Mouse (Mus musculus) right cerebral cortex, postnatal 25 days (tissue): ENCODE data around the gene Arhgap24.

Source experiments
- DNase-seq: peaks from one replicate; pipeline ENCODE4 v3.0.0; 2022

The Arhgap24 gene

DNA sequence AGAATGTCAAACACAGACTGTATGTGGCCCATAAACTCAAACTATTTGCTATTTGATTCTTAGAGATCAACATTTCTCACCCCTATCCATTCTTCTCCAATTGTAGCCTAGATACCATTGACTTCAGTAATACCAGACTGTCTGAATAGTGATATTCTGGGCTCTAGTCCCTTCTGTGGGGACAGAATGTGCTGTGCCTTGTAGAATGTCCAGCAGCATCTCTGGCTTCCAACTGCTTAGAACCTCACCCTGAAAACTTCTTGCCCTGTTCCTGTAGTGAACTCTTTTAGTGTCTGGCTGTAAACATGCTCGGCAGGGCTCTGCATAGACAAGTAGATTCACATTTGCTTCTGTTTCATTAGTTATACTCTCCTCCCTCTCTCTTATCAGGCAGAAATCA lies 110.2 kb downstream of the Arhgap24 start:
- DNase-seq, result no peak

DNA sequence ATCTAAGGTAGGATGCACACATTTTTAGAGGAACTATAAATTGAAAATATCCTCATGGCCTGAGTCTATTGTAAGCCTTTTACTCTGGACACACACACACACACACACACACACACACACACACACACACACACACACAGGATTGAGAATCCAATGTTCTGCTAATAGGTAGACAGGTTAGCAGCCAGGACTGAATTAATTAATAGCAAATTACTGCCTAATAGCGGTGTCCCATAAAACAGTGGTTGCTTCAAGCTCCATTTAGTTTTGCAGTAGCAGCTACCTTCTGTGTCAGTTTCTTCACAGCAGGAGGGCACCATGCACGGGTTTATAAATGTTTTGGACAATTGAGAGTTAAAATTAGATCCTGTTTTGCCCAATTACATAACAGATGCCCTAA lies 111.9 kb downstream of the Arhgap24 start:
- DNase-seq, result no peak

DNA sequence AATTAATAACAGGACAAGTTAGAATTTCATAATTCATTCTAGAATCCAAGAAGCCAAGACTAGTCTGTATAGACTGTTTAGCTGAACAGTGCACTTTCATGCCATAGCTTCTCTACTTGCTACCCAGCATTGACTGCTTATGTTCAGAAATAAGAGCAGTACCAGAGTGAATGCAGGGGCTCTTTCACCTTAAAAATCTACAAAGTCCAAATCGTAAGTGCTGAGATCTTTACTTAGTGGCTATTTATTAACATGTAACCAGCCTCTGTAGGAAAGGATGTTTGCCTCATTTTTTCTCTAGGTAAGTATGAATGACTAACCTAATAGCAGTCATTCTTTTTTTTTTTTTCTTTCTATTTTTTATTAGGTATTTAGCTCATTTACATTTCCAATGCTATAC lies 117.9 kb downstream of the Arhgap24 start:
- no peak for DNase-seq

DNA sequence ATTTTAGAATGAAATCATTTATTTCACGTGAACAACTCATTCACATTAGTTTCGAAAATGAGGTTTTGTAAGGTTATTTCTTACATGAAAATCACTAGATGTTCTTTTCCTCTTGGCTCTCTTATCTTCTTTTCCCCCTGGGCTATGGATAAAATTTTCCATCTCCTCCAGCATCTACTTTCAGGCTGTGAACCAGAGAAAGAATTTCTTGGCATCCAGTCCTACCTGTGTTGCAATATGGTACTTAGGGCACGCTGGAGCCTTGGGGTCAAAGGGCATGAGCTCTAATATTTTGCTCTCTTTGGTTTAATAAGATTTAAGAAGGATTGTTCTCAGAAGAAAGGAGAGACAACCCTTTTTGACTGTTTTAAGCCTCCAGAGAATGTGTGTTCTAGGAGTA lies 132.4 kb downstream of the Arhgap24 start:
- no peak for DNase-seq

DNA sequence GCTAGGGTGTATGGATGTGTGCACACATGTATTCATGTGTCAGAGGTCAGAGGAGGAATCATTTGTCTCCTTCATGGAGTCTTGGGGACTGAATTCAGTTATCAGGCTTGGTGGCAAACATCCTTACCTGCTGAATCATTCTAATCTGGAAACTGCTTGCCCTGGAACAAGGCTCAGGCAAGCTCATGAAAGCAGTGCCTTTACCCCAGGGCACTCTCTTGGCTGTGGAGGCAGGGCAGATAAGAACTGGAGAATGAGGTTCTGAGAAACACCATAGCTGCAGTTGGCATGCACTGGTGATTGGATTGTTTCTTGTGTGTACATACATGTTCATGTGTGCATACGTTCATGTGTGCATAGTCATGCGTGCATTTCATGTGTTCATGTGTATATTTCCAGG lies 132.9 kb downstream of the Arhgap24 start:
- no peak for DNase-seq

DNA sequence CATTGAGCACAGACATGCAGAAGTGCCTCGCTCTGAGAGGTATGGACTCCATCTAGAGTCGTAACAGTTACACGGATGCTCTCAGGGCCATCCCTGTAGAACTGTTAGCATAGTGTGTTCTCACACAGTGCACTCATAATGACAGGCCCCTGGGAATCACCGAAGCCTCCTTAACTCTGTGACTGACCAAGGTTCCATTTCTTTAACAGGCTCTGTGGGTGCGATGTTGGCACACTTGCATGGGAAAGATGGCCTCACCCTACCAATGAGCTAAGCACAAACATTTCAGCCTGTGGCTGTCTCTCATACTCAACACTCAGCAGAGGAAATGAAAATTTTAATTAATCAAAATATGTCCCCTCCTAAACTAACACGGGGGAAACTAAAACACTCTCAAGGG lies 134.1 kb downstream of the Arhgap24 start:
- no peak for DNase-seq

DNA sequence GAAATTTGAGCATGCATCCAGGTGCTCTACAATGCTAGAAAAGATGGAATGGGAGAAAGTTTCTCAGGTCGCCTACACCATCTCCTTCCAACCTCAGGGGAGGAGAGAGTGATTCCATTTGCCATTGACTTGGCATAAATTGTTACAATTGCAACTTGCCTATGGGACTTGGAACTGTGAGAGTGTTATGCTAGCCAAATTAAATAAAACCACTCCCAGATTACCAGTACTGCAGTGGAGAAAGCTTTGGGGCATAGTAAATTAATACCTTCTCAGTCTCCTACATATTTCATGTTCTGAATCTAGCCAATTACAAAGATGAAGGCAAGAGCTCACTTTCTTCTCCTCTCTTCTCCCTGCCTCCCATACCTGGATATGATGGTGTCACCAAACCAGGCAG lies 139.8 kb downstream of the Arhgap24 start:
- DNase-seq, result no peak

DNA sequence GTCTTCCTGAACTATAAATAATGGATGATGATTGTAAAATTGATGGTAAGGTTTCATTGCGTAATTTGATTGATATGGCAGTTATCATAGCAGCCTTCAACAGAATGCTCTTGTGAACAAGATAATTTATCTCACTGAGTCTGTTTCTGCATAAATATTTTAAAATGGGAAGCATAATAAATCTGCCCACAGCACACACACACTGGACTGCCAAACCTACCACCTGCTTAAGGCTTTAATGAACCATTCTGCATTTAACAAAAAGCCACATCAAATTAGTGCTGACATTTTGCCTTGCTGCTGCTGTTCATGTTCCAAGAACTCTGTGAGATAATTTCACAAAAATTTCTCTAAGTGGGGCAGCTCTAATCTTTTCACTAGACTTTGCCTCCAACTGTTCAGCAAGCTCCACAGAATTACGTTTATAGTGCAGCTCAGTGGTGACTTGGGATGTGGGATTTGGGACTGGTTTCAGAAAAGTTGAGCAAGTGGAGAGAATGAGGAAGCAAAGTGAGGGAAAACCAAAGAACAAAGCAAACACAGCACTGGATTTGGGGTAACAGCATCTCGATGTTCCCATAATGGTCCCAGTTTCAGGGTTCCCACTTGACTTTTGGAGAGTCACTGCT lies 142.7 kb downstream of the Arhgap24 start:
- no peak for DNase-seq

DNA sequence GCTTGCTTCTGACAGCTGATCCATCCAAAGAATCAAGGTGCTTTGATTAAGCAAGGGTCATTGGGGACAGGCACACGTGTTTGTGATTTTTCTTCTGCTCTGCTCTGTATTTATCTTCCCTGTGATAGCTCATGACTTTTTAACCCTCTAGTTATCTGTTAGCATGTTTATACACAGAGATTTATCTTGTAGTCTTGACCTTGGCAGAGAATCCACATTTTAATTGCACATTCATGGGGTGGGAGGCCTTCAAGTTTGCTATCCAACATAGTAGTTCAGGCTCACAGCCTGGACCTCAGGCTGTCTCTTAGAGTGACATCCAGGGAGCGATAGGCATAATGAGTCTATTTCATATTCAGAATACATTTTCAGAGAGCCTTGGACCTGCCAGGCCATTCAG lies 145.5 kb downstream of the Arhgap24 start:
- DNase-seq, result no peak

DNA sequence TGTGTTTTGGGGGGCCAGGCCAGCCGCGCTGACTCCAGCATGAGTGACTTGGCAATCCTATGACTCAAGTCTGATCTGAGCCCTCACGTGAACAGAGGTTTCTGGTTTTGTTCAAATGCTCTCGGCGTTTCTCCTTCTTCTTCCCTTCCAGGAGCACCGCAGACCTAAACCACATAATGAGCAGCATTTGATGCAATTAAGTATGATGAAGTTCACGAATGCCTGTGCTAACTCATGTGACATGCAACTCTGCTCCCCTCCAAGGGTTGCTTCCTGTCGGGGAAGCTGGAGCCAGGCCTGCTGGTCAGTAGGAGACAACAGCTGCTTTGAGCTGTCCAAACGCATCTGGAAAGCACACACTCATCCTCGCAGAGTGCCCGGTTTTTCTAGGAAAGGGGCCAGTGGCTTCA lies 148.2 kb downstream of the Arhgap24 start:
- DNase-seq, result no peak

DNA sequence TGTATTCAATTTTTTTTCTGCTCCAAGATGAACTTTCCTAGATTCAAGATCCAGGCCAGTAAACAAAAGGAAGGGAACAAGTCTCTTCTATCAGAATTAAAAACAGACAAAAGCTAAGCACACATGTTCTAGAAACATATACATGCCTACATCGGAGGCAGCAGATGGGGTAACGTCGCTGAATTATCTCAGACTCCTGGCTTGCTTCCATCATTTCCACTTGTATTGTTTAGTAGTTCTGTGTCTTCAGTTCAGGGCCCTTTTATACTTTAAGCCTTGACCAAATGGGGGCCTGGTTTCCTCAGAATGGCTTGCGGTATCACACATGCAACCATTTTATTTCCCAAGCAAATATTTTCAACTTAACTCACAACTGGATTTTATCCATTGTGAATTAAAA lies 154.4 kb downstream of the Arhgap24 start:
- no peak for DNase-seq

DNA sequence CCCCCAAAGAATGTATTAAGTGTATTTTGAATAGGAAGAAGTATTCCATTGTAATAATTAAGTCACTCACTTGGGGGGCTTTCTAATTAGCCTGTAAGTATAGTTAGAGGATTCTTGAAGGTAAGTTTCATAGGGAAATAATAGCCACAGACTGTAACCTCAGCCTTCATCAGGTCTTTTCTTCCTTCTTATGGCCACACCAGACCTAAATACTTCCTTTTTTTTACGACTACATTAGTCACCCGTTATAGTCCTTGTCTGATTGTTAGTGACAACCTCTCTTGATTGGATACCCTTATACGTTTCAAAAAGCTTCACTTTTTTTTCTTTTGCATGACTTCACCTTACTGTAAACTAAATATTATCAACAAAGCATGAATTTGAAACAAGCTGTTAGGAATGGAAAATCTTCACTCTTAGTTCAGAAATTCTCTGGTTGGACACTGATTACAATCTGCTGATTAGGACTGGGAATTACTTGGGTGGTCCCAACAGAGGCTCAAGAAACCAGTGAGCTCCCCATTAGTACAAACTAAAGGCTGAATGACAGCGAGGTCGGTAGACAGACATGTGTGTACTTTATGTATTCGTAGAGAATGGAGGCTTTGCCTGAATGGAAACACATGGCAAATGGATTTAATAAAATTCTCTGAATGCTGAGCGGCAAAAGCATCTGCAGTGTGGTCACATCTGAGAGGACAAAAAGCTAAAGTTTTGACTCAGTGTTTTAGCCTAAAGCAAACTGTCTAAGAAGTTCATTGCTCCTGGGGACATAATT lies 158.8 kb downstream of the Arhgap24 start:
- DNase-seq, result no peak

DNA sequence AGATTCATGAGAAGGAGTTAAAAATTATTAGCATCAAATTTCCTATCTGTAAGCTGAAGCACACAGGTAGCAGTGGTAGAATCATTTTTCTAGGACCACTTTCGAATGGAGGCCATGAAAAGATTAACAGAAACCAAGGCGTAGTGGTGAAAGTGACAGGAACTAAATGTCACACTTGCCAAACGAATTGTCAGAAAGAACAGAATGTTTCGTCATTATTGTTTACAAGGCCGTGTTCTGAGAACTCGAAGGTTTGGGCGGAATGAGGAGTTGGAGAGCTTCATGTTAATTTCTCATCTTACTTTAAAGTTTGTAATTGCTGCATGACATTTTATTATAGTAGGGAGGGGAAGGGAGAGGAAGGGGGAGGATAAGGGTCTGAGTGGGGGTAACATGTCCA lies 162.2 kb downstream of the Arhgap24 start:
- DNase-seq, result no peak

DNA sequence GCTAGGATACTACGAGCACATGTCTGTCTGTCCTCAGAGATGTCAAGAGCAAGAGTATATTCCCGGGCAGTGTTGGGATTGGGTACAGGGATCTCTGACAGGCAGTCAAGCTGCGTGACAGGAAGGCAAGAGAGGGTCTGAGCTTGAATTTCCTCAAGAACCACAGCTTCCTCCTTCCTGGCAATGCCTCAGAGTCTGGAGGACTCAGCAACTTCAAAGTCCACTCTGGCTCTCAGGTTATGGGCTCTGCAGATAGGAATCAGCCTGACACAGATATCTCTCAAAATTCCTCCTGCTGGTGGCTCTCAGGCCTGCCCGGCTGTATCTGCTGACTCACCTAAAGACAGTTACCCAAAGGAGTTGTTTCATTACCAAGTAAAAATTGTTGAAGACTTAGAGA lies 162.6 kb downstream of the Arhgap24 start:
- no peak for DNase-seq

DNA sequence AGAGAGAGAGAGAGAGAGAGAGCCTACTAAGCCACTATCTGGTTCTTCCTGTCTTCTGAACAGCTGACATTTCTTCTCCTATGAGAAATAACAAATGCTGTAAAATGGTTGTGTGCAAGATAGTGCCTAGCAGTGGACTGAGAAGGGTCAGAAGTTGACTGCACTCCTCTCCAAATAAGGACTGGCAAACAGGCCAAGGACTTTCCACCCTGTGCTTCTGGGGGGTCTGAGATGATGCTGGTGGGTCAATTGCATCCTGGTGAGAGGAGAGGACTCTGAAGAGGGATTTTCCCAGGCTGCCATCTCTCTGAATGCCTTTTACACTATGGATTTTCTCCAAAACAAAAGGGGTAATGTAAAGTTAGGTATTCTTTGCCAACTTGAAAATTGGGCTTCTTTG lies 177.9 kb downstream of the Arhgap24 start:
- DNase-seq, result no peak

DNA sequence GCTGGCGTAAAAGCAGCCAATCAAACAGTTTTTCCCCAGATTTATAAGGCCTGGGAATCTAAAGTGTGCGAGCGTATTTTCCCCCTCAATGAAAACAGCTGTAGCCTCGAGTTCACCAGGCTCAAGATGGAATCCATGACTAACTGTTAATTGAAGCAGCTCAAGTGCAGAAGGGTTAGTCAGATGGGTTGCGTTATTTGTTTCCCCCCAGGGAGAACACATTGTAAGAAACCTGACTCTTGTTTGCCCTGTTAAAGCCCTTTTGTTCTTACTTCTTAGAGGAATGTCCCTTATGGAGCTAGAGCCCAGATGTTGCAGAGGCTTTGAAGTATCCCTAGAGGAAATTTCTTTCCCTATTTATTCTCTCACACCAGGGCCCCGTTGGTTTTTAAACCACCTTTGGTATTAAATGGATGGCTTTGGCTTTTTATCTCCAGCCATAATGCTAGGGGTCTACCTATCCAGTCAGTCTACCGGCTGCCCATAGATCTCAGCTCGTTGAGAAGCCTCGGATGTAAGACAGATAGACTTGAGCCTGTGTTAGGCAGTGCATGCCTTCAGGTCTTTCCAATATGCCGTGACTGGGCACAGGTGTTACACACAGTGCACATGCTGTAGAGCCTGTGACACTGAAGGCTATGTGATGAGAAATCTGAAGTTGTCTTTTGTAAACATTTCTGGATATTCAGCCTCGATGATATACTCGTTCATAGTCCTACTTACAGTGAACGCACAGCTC lies 184.0 kb downstream of the Arhgap24 start:
- no peak for DNase-seq

DNA sequence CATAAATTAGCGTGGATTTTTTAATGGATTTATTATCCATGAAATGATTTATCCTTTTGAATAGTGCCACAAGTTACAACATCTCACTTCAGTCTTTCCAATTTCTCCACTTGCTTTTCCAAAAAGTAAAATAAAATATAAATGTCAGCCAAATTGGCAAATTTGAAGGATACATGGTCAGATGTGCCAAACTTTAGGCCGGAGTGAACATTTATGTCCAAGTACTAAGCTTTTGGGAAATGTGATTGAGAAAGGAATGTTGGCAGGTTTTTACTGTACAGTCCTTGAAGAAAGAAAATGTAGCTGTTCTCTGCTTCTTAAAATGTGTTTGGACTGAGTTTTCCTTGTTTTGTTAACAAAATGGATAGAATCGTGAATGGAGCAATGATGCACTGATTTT lies 185.7 kb downstream of the Arhgap24 start:
- DNase-seq, result no peak

DNA sequence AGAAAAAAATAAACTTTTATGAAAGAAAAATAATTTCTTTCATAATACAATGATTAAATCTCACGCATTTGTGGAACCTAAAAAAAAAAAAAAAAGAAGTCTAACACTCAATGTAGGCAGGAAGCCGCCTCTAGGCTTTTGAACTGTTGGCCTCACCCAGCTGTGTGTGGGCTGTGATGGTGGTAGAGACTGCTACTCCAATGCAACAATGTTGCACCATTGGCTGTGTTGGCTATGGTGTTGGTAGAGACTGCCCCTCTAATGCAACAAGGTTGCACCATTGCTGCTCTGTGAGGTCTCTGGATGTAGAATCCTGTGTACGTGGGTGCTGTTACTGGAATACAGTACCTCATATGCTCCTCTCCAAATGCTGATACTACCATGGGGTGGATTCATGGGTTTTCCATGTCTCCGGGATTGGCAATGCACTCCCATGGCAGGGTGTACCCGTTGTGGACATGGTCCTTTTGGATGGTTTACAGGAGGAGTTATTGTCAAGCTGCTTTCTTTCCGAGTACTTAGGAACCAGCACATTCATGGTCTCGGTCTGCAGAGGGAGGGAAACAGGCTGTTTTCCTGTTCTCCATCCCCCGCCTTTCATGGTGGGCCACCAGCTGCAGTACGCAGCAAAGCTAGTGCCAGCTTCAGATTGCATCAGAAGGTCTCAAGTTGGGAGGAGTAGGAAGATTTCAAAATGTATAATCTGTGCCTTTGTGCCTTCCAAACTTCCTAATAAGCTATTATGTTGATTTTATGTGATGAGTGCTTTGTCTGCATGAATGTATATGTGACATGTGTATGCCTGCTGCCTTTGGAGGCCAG lies 186.8 kb downstream of the Arhgap24 start:
- no peak for DNase-seq

DNA sequence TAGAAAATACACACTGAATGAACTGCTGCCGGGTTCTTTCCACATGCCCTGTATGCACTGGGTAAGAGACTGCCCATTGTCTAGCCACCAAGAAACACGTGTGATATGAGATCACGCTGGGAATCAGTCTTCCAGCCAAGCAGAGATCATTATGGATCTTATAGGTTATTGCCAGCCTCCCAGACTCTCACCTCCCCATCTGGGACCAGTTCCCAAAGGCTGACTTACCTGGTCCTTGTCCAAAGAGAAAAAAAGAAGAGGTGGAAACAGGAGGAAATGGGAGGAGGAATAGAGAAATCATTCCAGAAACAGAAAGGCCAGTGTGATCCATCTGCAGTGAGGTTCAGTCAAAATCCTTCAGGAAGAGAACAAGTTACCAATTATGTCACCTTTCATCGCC lies 189.0 kb downstream of the Arhgap24 start:
- no peak for DNase-seq

DNA sequence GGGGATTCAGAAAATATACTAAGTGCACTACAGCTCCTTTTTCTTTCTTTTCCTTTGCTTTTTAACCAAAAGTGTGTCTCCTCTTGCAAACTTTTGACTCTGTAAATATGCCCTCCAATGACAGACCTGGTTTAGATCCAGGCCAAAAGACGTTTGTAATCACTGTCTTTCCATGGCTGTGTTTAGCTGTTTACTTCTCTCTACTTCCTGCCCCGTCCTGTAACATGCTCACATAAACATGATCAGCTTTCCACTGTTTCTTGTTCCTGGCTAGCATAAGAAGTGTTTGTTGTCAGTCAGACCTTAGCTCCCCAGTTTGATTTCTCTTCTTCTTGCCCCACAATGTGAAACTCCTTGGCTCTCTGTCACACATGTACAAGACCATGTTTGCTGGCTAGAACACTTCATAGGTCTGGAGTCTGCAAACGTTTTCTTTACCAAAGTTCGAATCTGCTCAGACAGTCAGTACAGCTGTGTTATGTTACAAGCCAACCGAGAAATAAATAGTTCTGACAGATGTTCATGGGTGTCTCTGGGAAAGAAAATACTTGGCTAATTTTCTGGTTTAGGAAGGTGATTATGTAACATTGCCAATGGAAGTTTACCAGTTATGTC lies 189.6 kb downstream of the Arhgap24 start:
- no peak for DNase-seq

DNA sequence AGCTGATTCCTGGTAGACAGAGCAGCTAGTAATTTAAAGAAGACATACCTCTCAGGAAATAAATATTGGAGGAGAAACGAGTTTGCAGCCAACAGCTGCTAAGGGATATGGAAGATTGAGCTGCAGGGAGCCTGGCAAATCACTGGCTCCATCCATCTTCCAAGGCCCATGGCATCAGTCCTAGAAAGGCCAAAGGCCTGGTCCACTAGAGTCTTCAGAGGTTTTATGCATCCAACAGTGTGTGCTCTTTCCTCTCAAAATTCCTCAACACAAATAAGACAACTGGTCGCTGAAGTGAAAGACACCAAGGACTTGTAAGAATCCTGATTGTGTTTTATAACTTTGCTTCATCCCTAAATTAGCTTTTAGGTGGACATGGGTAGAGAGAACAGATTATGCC lies 194.1 kb downstream of the Arhgap24 start:
- DNase-seq, result no peak

DNA sequence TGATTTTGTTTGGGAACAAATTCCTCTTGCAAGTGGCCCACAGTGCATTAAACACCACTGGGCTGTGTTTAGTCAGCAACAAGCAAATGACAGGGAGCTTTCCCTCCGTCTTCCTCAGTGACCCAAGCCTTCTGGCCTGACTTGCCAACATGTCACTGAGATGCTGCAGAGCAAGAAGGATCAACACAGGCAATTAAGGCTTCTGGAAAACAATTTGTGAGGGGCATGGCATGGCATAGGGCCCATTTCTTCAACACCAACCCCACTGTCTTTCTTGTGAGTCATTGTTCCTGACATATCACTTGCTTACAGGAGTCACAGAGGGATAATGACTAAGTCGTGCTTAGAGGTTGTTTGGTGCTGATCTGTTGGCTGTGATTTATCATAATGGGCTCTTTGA lies 196.0 kb downstream of the Arhgap24 start:
- DNase-seq, result no peak

DNA sequence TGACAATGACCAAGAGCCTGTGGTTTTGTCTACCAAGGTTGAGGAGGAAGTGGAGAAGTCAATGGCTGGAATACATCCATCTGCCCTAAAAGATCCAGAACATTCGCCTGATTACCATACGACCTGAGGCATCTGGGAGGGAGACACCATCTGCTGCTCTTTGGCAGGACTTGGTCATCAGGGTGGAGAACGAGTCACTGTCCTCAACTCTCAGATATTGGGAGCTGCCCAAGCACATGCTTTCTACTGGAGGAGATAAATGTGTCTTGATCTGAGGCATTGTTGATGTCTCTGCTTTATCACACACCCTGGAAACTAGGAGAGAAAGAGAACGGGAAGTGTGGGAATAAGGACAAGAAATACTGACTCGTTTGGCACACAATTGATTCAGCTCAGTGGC lies 206.5 kb downstream of the Arhgap24 start:
- DNase-seq, result no peak
